Mouse (Mus musculus) embryonic fibroblast, embryonic 13.5 days (primary cell): ENCODE data around the gene Abca8a.

Experiments used
- CTCF ChIP-seq: IDR thresholded peaks from 2 replicates; pipeline ENCODE4 v1.5.1; 2011; ENCODE audit warnings: mild to moderate bottlenecking, control low read depth, low read length, moderate library complexity, borderline replicate concordance; ENCODE audit not compliant: insufficient read depth
- POLR2A ChIP-seq: IDR thresholded peaks from 2 replicates; pipeline ENCODE4 v1.6.1; 2011; ENCODE audit warnings: low read depth, mild to moderate bottlenecking, control low read depth, low read length, moderate library complexity

DNA sequence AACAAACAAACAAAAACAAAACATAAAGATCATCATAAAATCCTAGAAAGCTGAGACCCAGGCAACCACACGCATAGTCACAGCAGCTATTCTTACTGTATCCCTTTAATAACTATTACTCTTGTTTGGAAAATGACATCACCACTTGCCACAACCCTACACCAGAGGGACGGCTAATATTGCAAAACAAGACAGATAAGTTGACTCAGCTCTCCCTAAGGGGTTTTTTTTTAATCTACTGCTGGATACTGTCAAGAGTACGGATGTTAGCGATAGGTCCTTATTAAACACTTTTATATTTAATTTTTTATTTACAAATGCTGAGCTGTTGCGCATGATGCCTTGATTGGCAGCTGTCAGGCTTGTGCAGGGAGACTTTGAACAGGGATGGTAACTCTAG, 35.0 kb upstream of the Abca8a start:
- TF ChIP-seq CTCF (no peak), POLR2A (no peak)
